Mouse (Mus musculus): ENCODE data around the gene Tacc3.

DNA sequence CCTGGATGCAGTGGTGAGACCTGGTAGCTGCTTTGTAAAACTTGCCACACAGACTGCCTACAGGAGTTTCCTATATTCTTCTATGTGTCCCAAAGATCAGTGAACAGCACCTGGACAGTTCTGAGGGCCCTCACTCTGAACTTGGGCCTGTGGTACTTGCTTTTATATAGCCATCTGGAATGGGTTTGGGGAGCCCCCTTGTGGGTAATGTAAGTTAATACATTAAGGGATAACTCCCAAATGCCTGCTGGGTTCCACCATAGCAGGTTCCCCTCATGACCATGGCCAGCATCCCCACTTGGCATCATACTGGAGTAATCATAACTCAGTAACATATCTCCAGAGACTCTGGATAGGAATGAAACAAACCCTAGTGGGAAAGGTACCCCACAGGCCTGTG, 10.3 kb downstream of the Tacc3 start:
- TF ChIP-seq CTCF (IDR thresholded peaks at IDR 0.05; ENCODE audit: low read depth, low read length) = no peak
- TF ChIP-seq POLR2A (IDR thresholded peaks at IDR 0.05; ENCODE audit: borderline replicate concordance, low read depth, low read length) = no peak

Data from bone marrow macrophage, adult 2 months (primary cell).